Mouse (Mus musculus): Measurements from ENCODE around the gene Cep164.

Gene Cep164

DNA sequence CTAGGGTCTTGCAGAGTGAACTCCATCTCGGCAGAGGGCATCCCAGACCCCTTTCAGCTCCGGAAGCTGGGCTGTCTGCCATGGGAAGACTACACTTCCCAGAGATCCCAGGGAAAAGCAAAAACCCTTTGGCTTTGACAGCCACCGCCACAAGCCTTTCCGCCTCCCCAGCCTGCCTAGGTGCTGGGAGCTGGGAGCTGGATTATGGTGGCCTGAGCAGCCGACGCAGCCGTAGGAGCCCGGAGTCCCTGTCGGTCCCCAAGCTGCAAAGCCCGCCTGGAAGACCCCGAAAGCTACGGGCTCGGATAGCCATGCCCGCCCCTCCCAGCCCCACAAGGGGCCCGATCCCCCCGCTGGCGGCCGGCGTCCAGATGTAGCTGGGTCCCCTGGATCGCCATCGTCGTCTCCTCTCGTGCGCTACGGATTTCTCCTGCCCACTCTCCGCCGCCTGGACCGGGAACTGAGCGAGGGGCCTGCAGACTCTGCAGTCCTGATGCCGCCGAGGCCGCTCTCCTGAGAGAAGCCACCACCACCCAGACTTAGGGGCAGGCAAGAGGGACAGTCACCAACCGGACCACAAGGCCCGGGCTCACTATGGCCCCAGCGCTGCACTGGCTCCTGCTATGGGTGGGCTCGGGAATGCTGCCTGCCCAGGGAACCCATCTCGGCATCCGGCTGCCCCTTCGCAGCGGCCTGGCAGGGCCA is 10.1 kb upstream of the Cep164 start, which contains the start of gene Bace1:
Gene Bace1 (plus strand): TSS at position 147 of the 705 bp plus-strand sequence.
- DNase-seq (ENCODE audit: low spot score): no peak

DNA sequence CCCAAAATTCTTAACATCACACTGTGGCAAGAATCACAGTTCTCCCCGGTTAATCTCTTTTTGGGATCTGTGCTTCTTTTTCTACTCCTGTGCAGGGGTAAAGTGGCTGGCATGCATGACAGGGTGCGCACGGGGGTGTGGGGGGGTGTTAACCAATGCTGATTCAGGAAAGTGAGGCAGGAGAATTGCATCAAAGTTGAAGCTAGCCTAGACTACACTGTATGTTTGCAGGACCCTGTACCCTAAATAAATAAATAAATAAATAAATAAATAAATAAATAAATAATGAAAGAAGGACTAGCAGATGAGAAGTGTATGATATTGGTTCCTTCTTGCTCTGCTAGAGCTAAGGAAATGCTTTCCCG is 9.6 kb upstream of the Cep164 start:
- DNase-seq (ENCODE audit: low spot score): no peak

DNA sequence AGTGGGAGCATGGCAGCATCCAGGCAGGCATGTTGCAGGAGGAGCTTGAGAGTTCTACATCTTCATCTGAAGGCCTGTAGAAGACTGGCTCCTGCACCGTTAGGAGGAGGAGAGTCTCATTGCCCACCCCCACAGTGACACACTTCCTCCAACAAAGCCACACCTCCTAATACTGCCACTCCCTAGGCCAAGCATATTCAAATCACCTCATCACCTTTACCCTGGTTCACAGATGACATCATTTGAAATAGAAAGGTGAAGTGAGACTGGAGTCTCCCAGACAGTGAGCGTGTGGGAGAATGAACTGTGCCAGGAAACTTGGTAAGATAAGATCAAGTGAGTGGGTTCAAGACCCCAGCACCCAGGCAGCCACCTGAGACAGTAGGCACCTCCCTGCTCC is 5.0 kb upstream of the Cep164 start:
- no peak for DNase-seq (ENCODE audit: low spot score)

DNA sequence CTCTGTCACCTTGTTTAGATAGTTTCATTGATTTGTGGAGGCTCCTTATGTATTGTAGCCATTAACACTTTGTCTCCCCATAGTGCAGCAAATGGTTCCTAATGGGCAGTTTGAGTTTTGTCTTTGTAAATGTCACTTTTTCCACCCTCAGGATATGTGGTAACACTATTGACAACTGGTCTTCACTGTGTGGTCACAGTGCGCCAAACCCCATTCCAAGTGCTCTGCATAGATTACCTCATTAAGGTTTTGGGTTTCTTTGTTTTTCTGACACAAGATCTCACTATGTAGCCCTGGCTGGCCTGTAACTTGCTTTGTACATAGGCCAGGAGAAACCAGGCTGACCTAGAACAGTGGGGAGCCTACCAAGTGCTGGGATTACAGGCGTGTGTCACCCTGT is 4.4 kb upstream of the Cep164 start:
- no peak for DNase-seq (ENCODE audit: low spot score)

DNA sequence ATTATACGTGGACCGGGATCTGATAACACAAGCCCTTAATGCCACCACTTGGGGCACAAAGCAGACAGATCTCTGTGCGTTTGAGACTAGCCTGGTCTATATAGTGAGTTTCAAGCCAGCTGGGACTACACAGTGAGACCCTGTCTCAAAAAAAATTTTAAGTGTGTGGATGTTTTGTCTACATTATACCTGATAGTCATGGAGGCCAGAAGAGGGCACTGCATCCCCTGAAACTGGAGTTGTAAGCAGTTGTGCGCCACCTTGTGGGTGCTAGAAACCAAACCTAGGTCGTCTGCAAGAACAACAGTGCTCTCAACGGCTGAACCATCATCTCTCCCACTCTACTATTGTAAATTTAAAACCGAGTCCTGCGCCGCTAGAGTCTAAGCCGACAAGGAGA is 616 bp upstream of the Cep164 start:
- peak; percentile 63 for DNase-seq (ENCODE audit: low spot score)

DNA sequence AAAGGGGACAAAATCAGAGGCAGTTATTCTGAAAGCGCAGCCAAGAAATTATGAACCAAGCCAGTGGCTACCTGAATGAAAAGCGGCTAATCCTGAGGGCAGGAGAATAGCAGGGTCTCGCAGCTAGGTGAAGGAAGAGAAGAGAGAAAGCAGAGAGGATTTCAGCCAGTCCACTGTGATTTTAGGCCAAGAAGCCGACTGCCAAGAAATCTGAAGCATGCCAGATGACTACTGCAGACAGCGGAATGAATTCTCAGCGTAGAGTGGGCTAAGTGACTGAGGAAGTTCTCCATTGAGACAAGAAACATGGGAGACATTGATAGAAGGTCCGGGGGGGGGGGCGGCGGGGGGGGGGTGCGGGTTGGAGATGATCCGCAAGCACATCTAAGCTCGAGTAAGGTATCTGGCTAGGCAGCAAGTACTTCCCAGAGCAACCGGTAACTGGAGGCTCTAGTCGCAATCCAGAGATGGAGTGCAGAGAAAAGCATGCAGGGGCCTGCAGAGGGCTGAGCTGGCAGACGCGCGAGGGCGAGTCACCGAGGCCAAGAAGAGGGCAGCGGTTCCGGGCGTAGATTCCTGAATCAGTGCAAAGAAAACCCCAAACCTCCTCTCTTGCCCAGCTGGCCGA is 714 bp downstream of the Cep164 start:
- DNase-seq (ENCODE audit: low spot score): peak; percentile 10

DNA sequence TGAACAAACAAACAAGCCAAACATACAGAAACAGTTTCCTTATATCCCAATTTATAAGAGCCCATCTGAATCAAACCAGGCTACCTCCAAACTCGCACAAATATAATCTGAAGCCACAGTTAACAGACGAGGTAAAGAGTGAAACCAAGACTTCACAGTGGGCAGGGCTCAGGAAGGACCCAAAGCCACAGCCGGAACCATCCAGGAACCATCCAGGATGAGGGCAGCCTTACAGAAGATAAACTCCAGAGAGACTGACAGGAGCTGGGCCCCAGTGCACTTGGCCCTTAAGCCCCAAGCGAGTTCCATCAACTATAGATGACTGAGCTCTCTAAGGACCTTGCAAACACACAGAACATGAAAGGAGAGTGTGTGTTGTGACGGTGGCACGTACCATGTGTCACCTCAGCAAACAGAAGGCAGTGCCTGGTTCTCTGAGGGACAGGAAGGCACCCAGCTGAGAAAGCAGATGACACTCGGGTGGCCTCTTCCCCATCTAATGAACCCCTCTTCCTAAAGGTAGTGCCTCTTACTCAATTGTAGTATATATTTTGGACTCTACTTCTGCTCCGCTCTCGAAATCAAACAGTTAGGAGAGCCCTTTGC is 10.0 kb downstream of the Cep164 start:
- DNase-seq (ENCODE audit: low spot score): no peak

DNA sequence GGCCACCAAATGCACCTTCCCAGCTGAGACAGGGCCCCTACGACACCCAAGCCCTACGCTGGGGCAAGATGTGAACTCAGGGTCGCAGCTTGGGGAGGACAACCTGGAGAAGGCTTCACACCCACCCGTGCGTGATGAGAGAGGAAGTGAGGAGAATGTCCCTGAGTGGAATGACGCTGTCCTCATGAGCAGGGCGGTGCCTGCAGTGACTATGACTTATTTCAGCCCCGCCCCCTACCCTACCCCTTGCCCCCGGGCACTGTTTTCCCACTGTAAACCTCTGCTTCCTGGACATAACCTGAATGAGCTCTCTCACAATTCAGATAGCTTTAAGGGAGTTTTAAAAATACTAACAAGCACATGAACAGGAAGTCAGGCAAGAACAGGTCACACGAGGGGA is 13.0 kb downstream of the Cep164 start:
- no peak for DNase-seq (ENCODE audit: low spot score)

DNA sequence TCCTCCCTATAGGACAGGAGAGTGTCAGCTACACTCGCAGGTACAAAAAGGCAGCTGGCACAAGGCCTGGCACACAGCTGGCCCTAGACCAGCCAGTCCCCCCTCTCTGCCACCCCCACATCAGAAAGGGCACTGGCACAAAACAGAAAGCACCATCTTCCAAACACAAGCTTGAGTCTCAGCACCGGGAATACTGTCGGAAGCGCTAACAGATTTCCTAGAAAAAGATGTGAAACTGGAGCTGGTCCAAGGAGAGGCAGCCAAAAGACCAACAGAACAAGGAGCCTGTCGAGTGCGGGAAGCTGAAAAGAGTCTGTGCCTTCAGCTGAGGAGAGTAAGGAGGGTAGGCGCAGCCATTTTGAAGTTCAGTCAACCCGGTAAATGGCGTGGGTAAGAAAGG is 13.4 kb downstream of the Cep164 start:
- no peak for DNase-seq (ENCODE audit: low spot score)

DNA sequence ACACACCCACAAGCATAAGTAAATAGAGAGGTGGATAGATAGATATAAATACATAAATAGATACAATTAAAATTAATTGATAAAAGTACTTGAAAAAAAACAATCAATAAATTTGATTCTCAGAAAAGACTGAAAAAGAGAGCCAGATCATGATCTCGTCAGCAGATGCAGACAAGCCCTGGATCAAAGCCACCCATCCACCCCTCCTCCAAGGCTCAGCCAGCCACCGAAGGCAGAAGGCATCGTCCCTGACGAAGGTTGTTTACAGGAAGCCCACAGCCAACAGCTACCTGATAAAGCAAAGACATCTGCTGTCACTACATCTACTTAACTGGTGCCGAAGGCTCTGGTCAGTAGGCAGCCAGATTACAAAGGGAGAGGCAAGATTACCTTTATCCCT is 16.5 kb downstream of the Cep164 start:
- DNase-seq (ENCODE audit: low spot score): no peak

DNA sequence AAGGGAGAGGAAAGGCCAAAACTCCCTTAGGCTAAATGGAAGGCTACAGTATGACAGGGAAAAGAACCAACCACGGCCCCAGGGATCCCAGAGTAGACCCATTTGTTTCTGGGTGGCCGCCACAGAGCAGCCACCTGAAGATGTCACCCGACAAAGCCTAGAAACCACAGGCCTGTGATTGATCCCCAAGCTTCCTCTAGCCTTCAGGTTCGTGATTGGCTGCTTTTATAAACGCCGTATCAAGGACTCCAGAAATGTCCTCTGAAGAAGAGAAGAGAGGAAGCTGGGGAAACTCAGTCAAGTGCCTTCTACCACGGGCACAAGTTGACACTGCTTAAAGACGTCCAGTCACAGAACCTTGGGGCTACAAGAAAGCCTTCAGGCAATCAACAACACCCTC is 20.7 kb downstream of the Cep164 start:
- no peak for DNase-seq (ENCODE audit: low spot score)

DNA sequence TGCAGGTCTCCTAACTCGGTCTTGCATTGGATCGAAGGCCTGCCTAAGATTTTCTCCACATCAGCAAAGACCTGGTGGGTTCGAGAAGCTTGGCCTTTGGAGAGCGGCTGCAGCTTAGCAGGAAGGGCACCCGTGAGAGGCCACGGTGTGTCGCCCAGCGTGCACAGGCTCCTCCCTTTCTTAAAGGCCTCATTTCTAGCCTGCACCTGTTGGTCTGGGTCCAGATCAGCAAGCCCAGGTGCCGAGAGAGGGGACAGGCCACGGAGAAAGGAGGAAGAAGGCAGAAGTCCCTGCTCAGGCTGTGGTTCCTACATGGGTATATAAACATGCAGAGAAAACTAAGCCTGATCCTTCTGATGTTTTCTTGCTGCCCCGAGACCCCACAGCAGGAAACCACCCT is 21.2 kb downstream of the Cep164 start:
- no peak for DNase-seq (ENCODE audit: low spot score)

DNA sequence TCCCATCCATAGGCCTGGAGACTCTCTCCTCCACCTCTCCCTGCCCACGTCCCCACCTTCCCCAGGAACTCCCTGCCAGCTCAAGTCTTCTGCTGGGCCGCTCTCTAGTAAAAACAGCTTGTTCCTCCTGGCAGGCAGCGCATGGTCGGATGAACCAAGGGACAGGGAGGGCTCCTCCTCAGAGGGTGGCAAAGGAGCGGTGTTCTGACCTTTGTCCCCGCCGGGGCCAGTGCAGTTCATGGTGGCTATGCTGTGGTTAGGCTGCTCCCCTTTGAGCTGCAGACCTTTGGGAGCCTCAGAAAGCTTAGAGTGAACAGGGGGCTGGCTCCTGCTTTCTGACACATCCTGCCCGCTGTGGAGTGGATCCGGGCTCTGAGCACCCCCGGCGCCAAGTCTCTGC is 21.6 kb downstream of the Cep164 start:
- DNase-seq (ENCODE audit: low spot score): no peak

DNA sequence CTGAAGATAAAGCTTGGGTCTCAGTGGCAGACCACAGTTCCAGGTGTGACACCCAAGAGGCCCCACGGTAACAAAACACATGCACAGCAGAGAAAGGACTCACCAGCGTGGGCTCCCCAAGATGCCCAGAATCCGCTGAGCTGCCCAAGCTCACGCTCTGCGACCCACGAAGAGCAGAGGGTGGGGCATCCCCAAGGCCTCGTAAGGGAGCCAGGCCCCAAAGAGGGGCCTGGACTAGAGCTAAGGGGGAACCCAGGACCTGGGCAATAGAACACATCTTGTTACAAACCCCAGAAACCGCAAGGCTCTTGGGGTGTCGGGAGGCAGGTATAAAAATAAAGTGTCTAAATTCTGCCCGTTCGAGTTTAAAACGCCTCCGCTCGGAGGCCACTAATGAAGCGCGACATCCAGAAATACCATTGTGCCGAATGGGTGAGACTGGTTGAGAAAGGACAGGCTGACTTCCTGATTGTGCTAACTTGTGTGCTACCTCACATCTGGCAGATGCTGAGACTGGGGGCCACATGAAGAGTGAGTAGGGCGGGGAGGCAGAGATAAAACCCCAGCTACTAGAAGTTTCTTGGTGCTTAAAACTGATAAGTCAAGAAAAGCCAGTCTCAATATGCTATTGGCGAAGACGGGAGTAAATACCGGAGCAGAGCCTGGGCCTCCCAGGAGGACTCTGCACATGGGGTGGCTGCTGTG is 25.3 kb downstream of the Cep164 start:
- DNase-seq (ENCODE audit: low spot score): peak; percentile 15

DNA sequence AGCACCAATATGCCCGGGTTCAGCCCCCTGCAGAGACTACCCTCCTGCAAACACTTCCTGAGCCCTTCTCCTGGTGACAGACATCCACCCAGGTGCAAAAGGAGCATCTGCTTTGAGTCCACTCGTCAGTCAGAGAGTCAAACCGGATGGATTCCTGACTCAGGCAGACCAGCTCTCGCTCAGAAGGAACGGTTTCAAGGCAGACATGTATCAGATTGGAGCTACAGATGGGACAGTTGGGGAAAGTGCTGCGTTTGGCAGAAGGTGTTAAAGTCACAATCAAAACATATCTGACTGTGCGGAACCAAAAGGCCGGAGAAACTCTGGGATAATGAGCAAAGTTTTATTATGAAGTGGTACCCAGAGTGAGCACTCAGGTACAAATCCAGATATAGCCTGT is 29.1 kb downstream of the Cep164 start:
- no peak for DNase-seq (ENCODE audit: low spot score)

DNA sequence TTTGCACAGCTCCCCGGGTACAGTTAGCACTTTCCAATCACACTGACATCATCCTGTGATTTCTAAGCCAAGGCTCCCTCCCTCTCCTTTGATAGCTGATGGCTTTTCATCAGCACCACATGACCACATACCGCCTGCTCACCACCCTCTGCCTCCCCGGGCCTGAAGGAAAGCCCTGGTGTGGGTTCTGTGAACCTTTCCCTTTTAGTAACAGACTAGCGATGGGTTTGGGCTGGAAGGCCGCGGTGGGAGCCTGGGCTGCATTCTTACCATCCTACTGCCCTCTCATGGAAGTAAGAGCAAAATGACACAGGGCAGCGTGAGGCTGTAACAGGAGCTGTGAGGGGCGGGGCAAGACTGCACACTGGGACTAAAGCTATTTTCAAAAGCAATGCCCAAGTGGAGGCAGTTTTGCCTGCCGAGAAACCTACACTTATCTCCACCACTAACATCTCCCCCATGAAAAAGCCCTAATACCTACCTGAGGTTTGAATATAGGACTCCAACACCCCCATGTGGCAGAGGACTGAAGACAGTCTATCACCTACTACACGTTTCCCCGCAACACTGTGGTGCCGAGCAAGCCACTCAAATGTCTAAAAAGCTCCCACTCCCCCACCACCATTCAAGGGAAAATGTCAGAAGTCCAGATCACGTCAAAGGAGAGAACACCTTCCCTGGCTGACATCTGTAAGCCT is 29.9 kb downstream of the Cep164 start:
- no peak for DNase-seq (ENCODE audit: low spot score)

DNA sequence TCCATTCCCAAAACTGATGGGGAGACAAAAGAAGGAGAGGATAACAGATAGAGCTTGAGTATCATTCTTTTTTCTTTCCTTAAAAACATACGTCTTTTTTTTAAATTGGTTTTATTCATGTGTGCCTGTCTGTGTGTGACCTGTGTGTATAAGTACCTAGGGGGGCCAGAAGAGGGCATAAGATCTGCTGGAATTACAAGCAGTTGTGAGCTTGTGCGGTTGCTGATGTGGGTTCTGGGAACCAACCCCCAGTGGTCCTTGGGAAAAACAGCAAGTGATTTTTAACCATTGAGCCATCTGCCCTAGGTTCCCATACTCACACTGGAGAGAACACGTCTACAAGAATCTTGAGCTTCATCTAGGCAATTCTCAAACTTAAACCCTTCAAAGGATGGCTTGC is 31.2 kb downstream of the Cep164 start:
- no peak for DNase-seq (ENCODE audit: low spot score)

DNA sequence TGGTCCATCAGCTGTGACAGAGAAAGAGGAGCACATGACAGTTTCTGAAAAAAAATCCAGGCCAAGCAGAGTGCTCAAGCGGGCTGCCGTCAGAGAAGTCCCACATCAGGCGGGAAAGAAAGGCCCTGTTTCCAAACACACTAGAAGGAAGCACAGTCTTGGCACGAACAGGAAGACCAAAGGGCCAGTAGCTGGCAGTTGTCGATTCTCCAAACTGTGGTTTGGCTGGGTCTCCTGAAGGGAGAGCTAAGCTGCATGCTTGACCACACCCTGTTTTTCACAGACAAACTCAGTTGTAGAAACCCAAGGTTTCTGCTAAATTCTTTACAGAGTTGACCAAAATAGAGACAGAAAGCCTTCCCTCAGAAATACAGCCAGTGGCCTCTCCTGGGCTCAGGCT is 32.8 kb downstream of the Cep164 start:
- DNase-seq (ENCODE audit: low spot score): no peak

DNA sequence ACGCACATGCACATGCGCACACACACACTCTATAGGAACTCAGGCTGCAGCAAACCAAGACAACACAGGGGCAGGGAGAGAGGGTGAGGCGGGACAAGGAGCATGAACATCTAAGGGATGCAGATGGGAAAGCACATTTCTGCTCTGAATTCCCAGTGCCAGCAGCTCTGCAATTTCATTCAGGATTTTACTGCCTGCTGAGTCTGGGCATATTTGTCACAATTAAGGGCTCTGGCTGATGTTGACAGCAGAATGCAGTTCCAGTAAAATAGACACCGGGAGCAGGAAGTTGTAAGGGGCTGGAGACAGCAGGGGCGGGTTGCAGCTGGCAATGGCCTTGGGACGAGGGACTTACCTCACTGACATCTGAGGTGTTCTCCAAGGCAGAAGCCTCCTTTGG is 34.8 kb downstream of the Cep164 start:
- DNase-seq (ENCODE audit: low spot score): no peak

DNA sequence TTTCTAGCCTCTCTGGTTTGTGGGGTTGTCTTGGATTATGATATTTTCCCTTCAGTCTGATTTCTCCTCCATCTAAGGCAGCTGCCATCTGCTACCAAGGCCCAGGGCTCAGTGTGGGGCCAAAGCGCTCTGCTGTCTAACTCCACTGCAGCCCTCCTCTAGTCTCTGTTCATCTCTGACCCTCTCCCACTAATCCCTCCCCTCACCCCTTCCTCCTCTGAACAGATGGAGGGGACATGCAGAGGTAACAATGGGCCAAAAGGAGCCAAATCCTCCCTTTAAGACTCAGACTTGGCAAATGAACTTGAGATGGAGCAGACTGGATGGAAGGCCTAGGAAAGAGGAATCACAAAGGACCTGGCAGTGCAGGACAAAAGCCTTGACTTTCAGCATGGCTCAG is 36.3 kb downstream of the Cep164 start:
- DNase-seq (ENCODE audit: low spot score): no peak

DNA sequence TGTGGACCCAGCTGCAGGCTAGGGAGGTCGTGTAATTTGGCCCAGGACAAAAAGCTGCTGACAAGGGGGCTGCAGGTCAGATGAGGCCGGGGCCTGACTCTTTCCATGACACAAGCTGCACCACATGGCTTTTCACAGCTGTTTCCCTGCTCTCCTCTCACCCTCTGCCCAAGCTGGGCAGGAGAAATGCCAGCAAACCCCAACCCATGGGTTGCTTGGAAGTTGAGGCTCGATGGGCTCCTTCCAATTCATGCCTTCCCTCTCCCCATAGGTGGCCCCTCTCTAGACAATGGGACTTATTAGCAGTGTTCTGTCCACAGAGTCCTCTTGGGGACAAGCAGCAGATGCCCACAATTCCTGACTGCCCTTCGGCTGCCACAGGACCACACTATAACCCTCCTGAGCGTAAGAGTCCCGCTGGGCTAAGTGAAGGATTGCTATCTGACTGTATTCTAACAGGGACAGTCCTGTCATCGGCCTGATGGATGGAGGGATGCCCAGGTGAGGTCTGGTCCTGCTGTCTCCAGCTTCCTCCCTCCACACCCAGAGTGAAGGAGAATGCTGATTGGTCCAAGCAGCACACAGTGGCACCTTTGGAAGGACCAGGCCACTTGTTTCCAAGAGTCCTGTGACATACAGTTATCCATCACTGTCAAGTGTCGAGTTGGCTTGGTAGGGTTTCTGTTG is 36.9 kb downstream of the Cep164 start:
- DNase-seq (ENCODE audit: low spot score): no peak

DNA sequence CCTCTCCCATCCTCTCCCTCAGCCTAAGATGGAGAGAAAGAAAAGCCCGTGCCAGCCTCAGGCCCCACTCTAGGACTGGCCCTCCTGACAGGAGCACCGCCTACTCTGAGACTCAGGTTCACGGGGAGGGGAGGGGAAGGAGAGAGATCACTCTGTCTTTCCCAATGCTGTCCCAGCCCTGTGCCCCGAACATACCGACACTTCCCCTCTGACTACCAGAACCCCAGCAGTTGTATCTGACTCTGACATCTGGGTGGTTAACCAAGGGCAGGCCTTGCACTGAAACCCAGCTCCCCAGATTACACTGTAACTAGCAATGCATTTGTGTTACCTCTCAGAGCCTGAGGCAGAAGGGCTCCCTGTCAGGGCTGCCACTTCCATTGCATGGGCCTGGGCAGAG is 40.1 kb downstream of the Cep164 start:
- no peak for DNase-seq (ENCODE audit: low spot score)

Data from spleen, adult 12 weeks (tissue).